In the genomic region with DNA sequence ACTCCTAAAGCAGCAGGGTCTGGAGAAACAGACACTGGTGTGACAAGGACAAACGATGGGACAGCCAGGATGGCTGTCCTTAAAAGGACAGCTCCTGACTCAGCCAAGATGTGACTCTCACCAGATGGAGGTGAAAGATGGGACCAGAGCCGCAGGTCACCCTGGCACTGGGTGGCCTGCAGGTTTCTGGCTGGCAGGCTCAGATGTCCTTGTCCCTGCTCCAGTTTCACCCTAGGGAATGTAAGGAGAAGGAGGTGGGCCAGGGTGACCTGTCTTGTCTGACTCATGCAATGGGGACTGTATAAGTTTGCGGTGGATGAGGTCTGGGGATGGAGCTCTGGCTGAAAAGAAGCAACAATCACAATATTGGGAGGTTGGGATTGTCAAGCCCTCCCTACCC, we compare ENCODE assay signal across 22 mouse cellular contexts. TPM values are rescaled to one million over a fixed set of nuclear protein-coding genes. Genes with fewer than 3 reads are reported as not detected.
"Had no signal": no experiment of that assay in that cellular context is flagged by ENCODE, and none has a peak within 500 bp of the region (broad histone marks: within the 10 kb centered on the region; RNA-seq: fewer than 3 reads in every experiment).

No protein-coding gene starts in this region.

- DNase-seq: kidney, postnatal 10 days; kidney, postnatal 36 days; layer of hippocampus, postnatal 36 days; liver, embryonic 13.5 days; lung, adult 2 months; lung, postnatal 14 days; lung, postnatal 4 days; midbrain, embryonic 14.5 days; thymus, adult 2 months; thymus, postnatal 14 days had no signal

- H3K36me3 ChIP-seq: liver, embryonic 13.5 days had no signal

- H3K4me3 ChIP-seq: left cerebral cortex, adult 2 months; liver, embryonic 13.5 days had no signal

- H3K27ac ChIP-seq: left cerebral cortex, adult 2 months; liver, embryonic 13.5 days; stomach, postnatal 0 days had no signal

RNA-seq across cellular contexts. Expression of a gene that starts 14.2 kb away (rescaled TPM):
- polyA plus RNA-seq: limb, embryonic 11.5 days; limb, embryonic 14.5 days; liver, adult 2 months; liver, embryonic 13.5 days; liver, embryonic 16.5 days; lung, adult 2 months; lung, embryonic 16.5 days; midbrain, embryonic 11.5 days; midbrain, embryonic 14.5 days; midbrain, postnatal 0 days; neural tube, embryonic 11.5 days; neural tube, embryonic 14.5 days; stomach, embryonic 14.5 days; stomach, postnatal 0 days had no signal
